Mouse (Mus musculus): ENCODE measurements at regions not wholly inside any gene's neighbourhood (a gene's known extent, or its start where the extent isn't known, plus 50 kb on each side); places are given as distances from the start of the nearest gene placed in this dataset.

DNA sequence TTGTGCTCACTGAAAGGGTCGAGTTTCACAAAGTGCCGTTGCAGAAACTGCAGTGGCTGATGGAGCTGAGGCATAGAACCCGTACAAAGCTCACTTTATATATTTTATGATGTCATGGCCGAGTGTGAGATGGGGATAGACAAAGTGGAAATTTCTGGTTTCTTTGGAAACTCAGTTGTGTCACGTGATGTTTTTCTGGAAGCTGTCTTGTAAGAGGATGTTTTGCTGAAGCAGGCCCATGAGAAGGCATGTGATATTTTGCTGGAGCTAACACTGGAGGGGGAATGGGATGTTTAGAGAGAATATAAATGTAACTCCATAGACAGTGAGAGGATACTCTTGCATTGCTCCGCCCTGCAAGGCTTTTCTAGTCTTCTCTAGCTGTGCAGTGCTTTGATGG lies 311.7 kb downstream of the Tmem132b start:
- no peaks in the 10 kb centered on the region for H3K27me3 ChIP-seq (ENCODE audit: control insufficient read depth, insufficient read depth, low read length)
- H3K9me3 ChIP-seq (replicated peaks; ENCODE audit: control insufficient read depth, low read length), result no peaks in the 10 kb centered on the region
- no peak overlapping the region for H3K9ac ChIP-seq (replicated peaks; ENCODE audit: low read length)
- DNase-seq (ENCODE audit: low spot score), result no peak
- no peaks in the 10 kb centered on the region for H3K36me3 ChIP-seq (replicated peaks; ENCODE audit: control insufficient read depth, insufficient read depth, low read depth, low read length)
- ATAC-seq (replicated peaks; ENCODE audit: insufficient number of reproducible peaks, low FRiP score, low TSS enrichment, low read depth), result no peak
- no peak overlapping the region for H3K4me3 ChIP-seq (ENCODE audit: low read depth, low read length)
- WGBS, result 83% methylated on average over 6 of the region's 6 CpGs
- no peaks in the 10 kb centered on the region for H3K4me1 ChIP-seq (ENCODE audit: control insufficient read depth, insufficient read depth, low read length)
- H3K4me2 ChIP-seq (ENCODE audit: low read depth, low read length), result no peak overlapping the region
- no peak overlapping the region for H3K27ac ChIP-seq (replicated peaks; ENCODE audit: low read depth, low read length)

DNA sequence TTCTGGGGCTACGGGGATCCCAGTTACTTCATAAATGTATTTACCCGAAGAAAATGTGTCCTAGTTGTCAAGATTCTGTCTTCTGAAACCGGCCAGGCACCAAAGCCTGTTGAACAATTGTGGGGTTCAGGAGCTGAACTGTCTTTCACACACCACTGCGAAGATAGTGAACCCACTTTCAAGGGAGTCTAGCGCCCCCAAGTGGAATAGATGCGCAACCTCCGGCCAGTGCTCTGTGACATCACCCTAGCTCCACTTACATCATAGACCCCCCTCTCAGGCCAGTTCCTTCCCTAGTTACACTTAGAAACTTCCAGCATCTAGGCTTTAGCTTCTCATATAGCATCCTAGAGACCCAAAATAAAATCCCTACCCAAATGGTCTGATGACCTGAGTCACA lies 318.1 kb downstream of the Tmem132b start:
- Histone ChIP-seq H3K9ac (replicated peaks; ENCODE audit: low read length) (no peak overlapping the region), H3K36me3 (replicated peaks; ENCODE audit: control insufficient read depth, insufficient read depth, low read depth, low read length) (no peaks in the 10 kb centered on the region), H3K4me1 (ENCODE audit: control insufficient read depth, insufficient read depth, low read length) (no peaks in the 10 kb centered on the region), H3K9me3 (replicated peaks; ENCODE audit: control insufficient read depth, low read length) (no peaks in the 10 kb centered on the region), H3K27ac (replicated peaks; ENCODE audit: low read depth, low read length) (no peak overlapping the region), H3K27me3 (ENCODE audit: control insufficient read depth, insufficient read depth, low read length) (no peaks in the 10 kb centered on the region), H3K4me2 (ENCODE audit: low read depth, low read length) (no peak overlapping the region), H3K4me3 (ENCODE audit: low read depth, low read length) (no peak overlapping the region)
- DNase-seq (ENCODE audit: low spot score) (no peak), ATAC-seq (replicated peaks; ENCODE audit: insufficient number of reproducible peaks, low FRiP score, low TSS enrichment, low read depth) (no peak)
- 82% methylated on average over 7 of the region's 7 CpGs for WGBS

DNA sequence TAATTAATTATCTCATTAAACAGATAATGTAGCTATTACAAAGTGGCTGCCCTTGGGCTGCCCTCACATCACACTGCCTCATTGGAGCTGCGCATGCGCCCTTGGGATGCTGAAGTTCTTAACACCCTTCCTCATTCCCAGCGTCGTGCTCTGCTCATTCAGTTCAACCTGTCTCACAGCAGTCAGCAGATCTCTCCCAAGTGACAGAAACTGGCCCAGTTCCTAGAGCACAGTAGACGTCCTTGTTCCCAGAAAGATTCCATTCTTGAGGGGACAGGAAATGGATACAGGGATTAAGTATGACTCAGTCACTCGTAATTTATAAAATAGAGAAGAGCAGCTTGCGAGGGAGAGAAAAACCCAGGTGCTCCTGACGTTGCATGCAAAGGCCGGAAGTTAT lies 344.7 kb downstream of the Tmem132b start:
- Histone ChIP-seq H3K4me2 (ENCODE audit: low read depth, low read length) (no peak overlapping the region), H3K27ac (replicated peaks; ENCODE audit: low read depth, low read length) (no peak overlapping the region), H3K4me1 (ENCODE audit: control insufficient read depth, insufficient read depth, low read length) (no peaks in the 10 kb centered on the region), H3K36me3 (replicated peaks; ENCODE audit: control insufficient read depth, insufficient read depth, low read depth, low read length) (no peaks in the 10 kb centered on the region), H3K4me3 (ENCODE audit: low read depth, low read length) (no peak overlapping the region), H3K9ac (replicated peaks; ENCODE audit: low read length) (no peak overlapping the region), H3K27me3 (ENCODE audit: control insufficient read depth, insufficient read depth, low read length) (no peaks in the 10 kb centered on the region), H3K9me3 (replicated peaks; ENCODE audit: control insufficient read depth, low read length) (no peaks in the 10 kb centered on the region)
- WGBS, result 76% methylated on average over 9 of the region's 9 CpGs
- no peak for DNase-seq (ENCODE audit: low spot score)
- no peak for ATAC-seq (replicated peaks; ENCODE audit: insufficient number of reproducible peaks, low FRiP score, low TSS enrichment, low read depth)

- no peaks in the 10 kb centered on the region for H3K9me3 ChIP-seq (replicated peaks; ENCODE audit: control insufficient read depth, low read length)
- H3K27me3 ChIP-seq (ENCODE audit: control insufficient read depth, insufficient read depth, low read length), result no peaks in the 10 kb centered on the region
- no peak for DNase-seq (ENCODE audit: low spot score)
- no peak overlapping the region for H3K4me2 ChIP-seq (ENCODE audit: low read depth, low read length)
- H3K4me3 ChIP-seq (ENCODE audit: low read depth, low read length), result no peak overlapping the region
- H3K4me1 ChIP-seq (ENCODE audit: control insufficient read depth, insufficient read depth, low read length), result no peaks in the 10 kb centered on the region
- 74% methylated on average over 2 of the region's 2 CpGs for WGBS
- no peak for ATAC-seq (replicated peaks; ENCODE audit: insufficient number of reproducible peaks, low FRiP score, low TSS enrichment, low read depth)
- H3K27ac ChIP-seq (replicated peaks; ENCODE audit: low read depth, low read length), result no peak overlapping the region
- H3K36me3 ChIP-seq (replicated peaks; ENCODE audit: control insufficient read depth, insufficient read depth, low read depth, low read length), result no peaks in the 10 kb centered on the region
- no peak overlapping the region for H3K9ac ChIP-seq (replicated peaks; ENCODE audit: low read length)
Observed at GRCm38 (mm10) chr5:125888840-125889239, 357.3 kb downstream of the Tmem132b start.

DNA sequence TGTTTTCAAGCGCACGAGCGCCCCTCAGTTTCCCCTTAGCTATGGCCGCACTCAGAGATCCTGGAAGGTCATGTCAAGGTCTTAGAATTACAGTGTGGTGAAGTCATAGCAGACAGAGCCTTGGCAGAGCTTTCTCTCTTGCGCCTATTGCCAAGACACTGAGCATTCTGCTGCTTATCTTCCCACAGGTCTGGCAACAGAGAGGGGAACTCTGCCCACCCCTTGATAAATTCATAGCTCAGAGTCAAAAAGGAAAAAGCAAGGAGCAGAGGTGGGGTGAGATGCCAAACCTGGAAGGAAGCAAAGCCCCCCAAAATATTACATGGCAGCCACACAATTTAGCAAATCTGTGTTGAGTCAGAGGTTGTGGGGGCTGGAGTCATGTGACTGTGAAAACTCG lies 362.3 kb downstream of the Tmem132b start:
- H3K27ac ChIP-seq (replicated peaks; ENCODE audit: low read depth, low read length), result no peak overlapping the region
- H3K27me3 ChIP-seq (ENCODE audit: control insufficient read depth, insufficient read depth, low read length), result no peaks in the 10 kb centered on the region
- 85% methylated on average over 6 of the region's 6 CpGs for WGBS
- no peak overlapping the region for H3K4me2 ChIP-seq (ENCODE audit: low read depth, low read length)
- DNase-seq (ENCODE audit: low spot score) (no peak), ATAC-seq (replicated peaks; ENCODE audit: insufficient number of reproducible peaks, low FRiP score, low TSS enrichment, low read depth) (no peak)
- no peak overlapping the region for H3K4me3 ChIP-seq (ENCODE audit: low read depth, low read length)
- no peaks in the 10 kb centered on the region for H3K9me3 ChIP-seq (replicated peaks; ENCODE audit: control insufficient read depth, low read length)
- no peaks in the 10 kb centered on the region for H3K4me1 ChIP-seq (ENCODE audit: control insufficient read depth, insufficient read depth, low read length)
- H3K36me3 ChIP-seq (replicated peaks; ENCODE audit: control insufficient read depth, insufficient read depth, low read depth, low read length), result no peaks in the 10 kb centered on the region
- no peak overlapping the region for H3K9ac ChIP-seq (replicated peaks; ENCODE audit: low read length)

DNA sequence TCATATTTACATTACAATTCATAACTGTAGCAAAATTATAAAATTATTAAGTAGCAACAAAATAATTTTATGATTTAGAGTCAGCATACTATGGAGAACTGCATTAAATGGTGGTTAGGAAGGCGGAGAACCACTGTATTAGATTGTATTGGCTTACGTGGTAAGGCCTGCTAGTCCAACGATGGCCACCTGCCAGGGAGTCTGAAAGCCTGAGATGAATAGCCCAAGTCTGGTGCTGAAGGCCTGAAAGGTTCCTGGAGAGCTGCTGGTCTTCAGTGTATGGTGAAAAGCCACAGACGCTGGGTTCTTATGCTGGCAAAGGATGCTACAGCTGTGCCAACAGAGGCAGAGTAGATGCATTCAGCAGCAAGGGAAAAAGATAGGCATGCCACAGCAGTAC lies 370.5 kb downstream of the Tmem132b start:
- H3K9me3 ChIP-seq (replicated peaks; ENCODE audit: control insufficient read depth, low read length), result no peaks in the 10 kb centered on the region
- H3K4me3 ChIP-seq (ENCODE audit: low read depth, low read length), result no peak overlapping the region
- ATAC-seq (replicated peaks; ENCODE audit: insufficient number of reproducible peaks, low FRiP score, low TSS enrichment, low read depth) (no peak), DNase-seq (ENCODE audit: low spot score) (no peak)
- H3K27ac ChIP-seq (replicated peaks; ENCODE audit: low read depth, low read length), result no peak overlapping the region
- H3K4me2 ChIP-seq (ENCODE audit: low read depth, low read length), result no peak overlapping the region
- no peaks in the 10 kb centered on the region for H3K4me1 ChIP-seq (ENCODE audit: control insufficient read depth, insufficient read depth, low read length)
- H3K27me3 ChIP-seq (ENCODE audit: control insufficient read depth, insufficient read depth, low read length), result no peaks in the 10 kb centered on the region
- no peaks in the 10 kb centered on the region for H3K36me3 ChIP-seq (replicated peaks; ENCODE audit: control insufficient read depth, insufficient read depth, low read depth, low read length)
- 87% methylated on average over 4 of the region's 4 CpGs for WGBS
- no peak overlapping the region for H3K9ac ChIP-seq (replicated peaks; ENCODE audit: low read length)

- Histone ChIP-seq H3K9ac (replicated peaks; ENCODE audit: low read length) (no peak overlapping the region), H3K36me3 (replicated peaks; ENCODE audit: control insufficient read depth, insufficient read depth, low read depth, low read length) (no peaks in the 10 kb centered on the region), H3K27me3 (ENCODE audit: control insufficient read depth, insufficient read depth, low read length) (no peaks in the 10 kb centered on the region), H3K27ac (replicated peaks; ENCODE audit: low read depth, low read length) (no peak overlapping the region), H3K4me1 (ENCODE audit: control insufficient read depth, insufficient read depth, low read length) (no peaks in the 10 kb centered on the region), H3K9me3 (replicated peaks; ENCODE audit: control insufficient read depth, low read length) (no peaks in the 10 kb centered on the region), H3K4me3 (ENCODE audit: low read depth, low read length) (no peak overlapping the region), H3K4me2 (ENCODE audit: low read depth, low read length) (no peak overlapping the region)
- 79% methylated on average over 5 of the region's 5 CpGs for WGBS
- no peak for ATAC-seq (replicated peaks; ENCODE audit: insufficient number of reproducible peaks, low FRiP score, low TSS enrichment, low read depth)
- no peak for DNase-seq (ENCODE audit: low spot score)
Observed at GRCm38 (mm10) chr5:125904426-125904825, 372.9 kb downstream of the Tmem132b start.

- WGBS, result 87% methylated on average over 4 of the region's 4 CpGs
- Histone ChIP-seq H3K4me2 (ENCODE audit: low read depth, low read length) (no peak overlapping the region), H3K9ac (replicated peaks; ENCODE audit: low read length) (no peak overlapping the region), H3K4me3 (ENCODE audit: low read depth, low read length) (no peak overlapping the region), H3K27me3 (ENCODE audit: control insufficient read depth, insufficient read depth, low read length) (no peaks in the 10 kb centered on the region), H3K36me3 (replicated peaks; ENCODE audit: control insufficient read depth, insufficient read depth, low read depth, low read length) (no peaks in the 10 kb centered on the region), H3K27ac (replicated peaks; ENCODE audit: low read depth, low read length) (no peak overlapping the region), H3K4me1 (ENCODE audit: control insufficient read depth, insufficient read depth, low read length) (no peaks in the 10 kb centered on the region), H3K9me3 (replicated peaks; ENCODE audit: control insufficient read depth, low read length) (no peaks in the 10 kb centered on the region)
- no peak for DNase-seq (ENCODE audit: low spot score)
- ATAC-seq (replicated peaks; ENCODE audit: insufficient number of reproducible peaks, low FRiP score, low TSS enrichment, low read depth), result no peak
Observed at GRCm38 (mm10) chr5:125907332-125907731, 375.8 kb downstream of the Tmem132b start.

DNA sequence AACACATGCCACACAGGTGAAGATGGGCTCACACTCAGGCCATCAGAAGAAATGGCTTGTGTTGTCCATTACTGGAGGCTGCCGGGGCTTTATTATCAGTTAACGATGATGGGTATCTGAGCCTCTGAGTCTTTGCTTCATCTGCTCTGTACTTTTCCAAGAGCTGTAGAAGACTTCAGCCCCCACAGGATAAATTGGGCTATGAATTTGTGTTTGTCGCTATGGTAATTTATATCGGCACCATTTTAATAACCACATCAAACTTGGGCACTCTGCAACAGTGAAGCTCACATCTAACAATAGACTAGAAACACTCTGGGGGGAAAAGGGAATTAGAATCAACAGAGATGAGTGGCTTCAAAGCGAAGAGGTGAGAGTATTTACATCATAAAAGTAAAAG lies 376.3 kb downstream of the Tmem132b start:
- H3K4me1 ChIP-seq (ENCODE audit: control insufficient read depth, insufficient read depth, low read length), result no peaks in the 10 kb centered on the region
- H3K36me3 ChIP-seq (replicated peaks; ENCODE audit: control insufficient read depth, insufficient read depth, low read depth, low read length), result no peaks in the 10 kb centered on the region
- WGBS, result 94% methylated on average over 5 of the region's 5 CpGs
- no peaks in the 10 kb centered on the region for H3K9me3 ChIP-seq (replicated peaks; ENCODE audit: control insufficient read depth, low read length)
- no peak overlapping the region for H3K27ac ChIP-seq (replicated peaks; ENCODE audit: low read depth, low read length)
- no peaks in the 10 kb centered on the region for H3K27me3 ChIP-seq (ENCODE audit: control insufficient read depth, insufficient read depth, low read length)
- no peak for ATAC-seq (replicated peaks; ENCODE audit: insufficient number of reproducible peaks, low FRiP score, low TSS enrichment, low read depth)
- H3K4me2 ChIP-seq (ENCODE audit: low read depth, low read length), result no peak overlapping the region
- no peak for DNase-seq (ENCODE audit: low spot score)
- no peak overlapping the region for H3K9ac ChIP-seq (replicated peaks; ENCODE audit: low read length)
- H3K4me3 ChIP-seq (ENCODE audit: low read depth, low read length), result no peak overlapping the region

Data from embryonic facial prominence, embryonic 11.5 days (tissue).